Mouse (Mus musculus) adrenal gland, postnatal 4 days (tissue): ENCODE measurements around the gene Agbl1. TPM values are rescaled to one million over a fixed set of nuclear protein-coding genes. Genes with fewer than 3 reads are reported as not detected.

ENCODE experiments used
- DNase-seq, 2 experiments: peaks; one replicate each; pipeline ENCODE4 v3.0.0; 2021 to 2022; ENCODE audit warnings: low spot score in 2 of 2, mixed read lengths in 2 of 2
- total RNA-seq, 2 experiments: library from RNA; stranded (reverse); gene quantifications; 2 replicates each; pipeline ENCODE4 v1.2.3; 2021

Gene Agbl1
- total RNA-seq, 2 experiments from 2014 or later, result 0.68 TPM; not detected in 1

DNA sequence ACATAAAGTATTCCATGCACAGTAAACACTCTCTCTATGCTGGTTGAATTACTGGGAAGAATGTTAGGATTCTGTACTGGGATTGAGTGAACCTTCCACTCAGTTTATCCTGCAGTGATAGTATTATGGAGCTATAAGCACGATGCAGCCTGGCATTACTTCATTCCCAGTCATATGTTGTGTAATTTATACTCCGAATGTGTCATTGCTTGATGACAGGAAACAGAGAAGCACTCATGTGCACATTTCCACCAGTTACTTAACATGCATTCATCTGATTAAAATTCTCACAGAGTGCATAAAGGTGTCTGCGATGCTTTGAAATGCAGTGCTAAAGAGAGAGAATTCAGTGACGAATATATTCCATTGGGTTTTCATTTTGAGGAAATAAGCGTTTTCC lies 682.0 kb downstream of the Agbl1 start:
- DNase-seq, result no peak

- DNase-seq, result no peak
These were observed 689.2 kb downstream of the Agbl1 start for GRCm38 (mm10) chr7:76918871-76919270.

DNA sequence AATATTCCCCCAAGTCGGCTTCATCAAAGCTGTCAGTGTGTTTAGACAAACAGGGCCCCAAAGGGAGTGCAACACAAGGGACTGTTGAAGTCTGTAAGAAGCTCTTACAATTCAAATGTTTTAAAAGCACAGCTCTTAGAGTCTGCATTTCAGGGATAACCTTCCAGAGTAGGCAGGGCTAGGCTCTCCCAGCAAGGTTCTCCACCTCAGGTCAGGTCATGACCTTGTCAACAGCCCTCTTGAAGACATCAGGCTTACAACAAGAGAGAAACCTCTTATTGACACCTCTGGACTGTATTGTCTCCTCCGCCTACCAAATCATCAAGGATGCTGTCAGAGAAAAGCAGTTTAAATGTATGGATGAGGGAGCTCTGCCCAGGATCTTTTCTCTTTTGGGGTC lies 692.0 kb downstream of the Agbl1 start:
- DNase-seq, result no peak

- no peak for DNase-seq
These were observed 705.5 kb downstream of the Agbl1 start for GRCm38 (mm10) chr7:76935219-76935618.

DNA sequence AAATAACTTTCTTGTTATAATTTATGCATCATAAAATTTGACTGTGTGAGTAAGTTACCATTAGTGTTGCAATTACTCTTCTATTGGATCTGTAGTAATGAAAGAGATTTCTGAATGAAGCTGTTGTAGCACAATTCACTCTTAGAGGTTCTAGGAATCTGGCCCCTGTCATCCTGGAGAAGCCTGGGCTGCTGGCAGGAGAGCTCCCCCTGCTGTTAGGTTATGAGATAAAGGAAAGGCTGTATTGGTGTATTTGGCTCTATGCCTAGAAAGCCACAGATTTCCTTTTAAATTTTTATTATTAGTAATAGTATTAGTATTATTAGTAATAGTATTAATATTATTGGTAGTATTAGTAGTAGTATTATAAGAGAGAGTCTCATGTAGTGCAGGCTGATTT lies 711.8 kb downstream of the Agbl1 start:
- no peak for DNase-seq

GRCm38 (mm10) chr7:76971334-76971733 lies 741.6 kb downstream of the Agbl1 start:
- DNase-seq, result no peak

- DNase-seq, result no peak
These were observed 779.9 kb downstream of the Agbl1 start for GRCm38 (mm10) chr7:77009571-77009970.

- no peak for DNase-seq
These were observed 799.3 kb downstream of the Agbl1 start for GRCm38 (mm10) chr7:77029019-77029418.

DNA sequence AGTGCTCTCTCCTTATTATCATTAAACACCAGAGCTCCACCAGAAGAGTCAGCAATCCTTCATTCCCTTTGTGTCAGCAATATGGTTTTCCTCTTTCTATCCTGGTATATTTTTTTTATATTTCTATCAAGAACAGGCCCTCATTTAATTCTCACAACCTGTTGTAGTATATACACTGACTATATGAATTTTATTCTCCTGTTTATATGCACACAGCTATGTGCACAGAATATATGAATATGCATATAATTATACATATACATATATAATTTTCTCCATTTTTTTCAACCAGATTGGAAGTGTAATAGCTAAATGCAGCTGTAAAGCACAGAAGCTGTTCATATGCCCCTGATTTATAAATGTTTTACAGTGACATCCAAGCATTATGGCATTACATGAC lies 846.3 kb downstream of the Agbl1 start:
- DNase-seq, result no peak

DNA sequence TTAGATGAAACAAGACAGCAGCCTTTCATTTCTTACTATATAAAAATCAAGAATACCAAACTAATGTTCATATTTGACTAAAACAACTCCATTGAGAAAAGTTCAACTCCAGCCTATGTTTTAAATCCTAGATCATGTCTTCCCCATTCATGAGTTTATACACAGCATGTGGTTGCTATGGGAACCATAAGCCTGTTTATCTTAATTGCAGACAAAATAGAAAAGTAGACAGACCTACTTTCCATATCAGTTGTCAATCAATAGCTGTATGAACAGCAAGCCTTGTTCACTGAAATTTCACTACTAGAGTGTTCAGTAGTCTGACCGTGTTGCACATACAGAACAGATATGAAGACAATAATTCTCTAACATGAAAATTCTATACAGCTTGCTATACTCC lies 857.6 kb downstream of the Agbl1 start:
- DNase-seq, result no peak

DNA sequence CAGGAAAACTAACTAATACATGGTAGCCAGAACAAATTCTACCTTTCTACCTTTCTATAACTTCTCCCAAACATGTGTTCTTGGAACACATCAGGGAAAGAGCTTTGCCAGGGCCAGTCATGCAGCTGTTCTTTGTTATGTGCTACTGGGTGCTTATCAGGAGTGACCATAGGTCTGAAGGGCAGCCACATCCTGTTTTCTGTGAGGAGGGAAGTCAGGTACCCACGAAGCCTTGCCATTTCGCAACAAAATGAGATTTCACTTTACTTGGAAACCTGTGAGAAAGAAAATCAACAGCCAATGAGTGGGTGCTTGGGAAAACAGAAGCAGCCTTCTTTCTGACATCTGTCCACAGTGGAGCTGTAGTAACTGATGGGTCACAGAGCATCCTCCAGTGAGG lies 865.5 kb downstream of the Agbl1 start:
- no peak for DNase-seq

GRCm38 (mm10) chr7:77114021-77114420 lies 884.3 kb downstream of the Agbl1 start:
- DNase-seq, result no peak

- no peak for DNase-seq
These were observed 899.4 kb downstream of the Agbl1 start for GRCm38 (mm10) chr7:77129045-77129444.

DNA sequence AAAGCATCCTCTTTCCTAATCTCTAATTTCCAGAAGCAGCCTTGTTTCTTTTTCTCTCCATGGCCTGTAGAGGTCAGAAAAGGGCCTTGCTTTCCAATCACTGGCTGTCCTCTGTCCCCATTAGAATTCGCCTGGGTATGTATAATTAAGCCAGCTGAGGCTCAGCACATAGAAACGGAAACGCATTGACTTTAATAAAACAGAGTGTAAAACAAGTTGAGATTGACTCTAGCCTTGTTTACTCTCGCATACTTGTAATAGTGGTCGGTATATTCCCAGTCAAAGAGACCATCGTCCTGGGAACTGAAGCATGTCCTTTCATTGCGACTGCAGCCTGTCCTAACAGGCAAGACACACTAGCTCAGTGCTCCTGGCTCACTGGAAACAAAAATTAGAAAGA lies 902.3 kb downstream of the Agbl1 start:
- no peak for DNase-seq

DNA sequence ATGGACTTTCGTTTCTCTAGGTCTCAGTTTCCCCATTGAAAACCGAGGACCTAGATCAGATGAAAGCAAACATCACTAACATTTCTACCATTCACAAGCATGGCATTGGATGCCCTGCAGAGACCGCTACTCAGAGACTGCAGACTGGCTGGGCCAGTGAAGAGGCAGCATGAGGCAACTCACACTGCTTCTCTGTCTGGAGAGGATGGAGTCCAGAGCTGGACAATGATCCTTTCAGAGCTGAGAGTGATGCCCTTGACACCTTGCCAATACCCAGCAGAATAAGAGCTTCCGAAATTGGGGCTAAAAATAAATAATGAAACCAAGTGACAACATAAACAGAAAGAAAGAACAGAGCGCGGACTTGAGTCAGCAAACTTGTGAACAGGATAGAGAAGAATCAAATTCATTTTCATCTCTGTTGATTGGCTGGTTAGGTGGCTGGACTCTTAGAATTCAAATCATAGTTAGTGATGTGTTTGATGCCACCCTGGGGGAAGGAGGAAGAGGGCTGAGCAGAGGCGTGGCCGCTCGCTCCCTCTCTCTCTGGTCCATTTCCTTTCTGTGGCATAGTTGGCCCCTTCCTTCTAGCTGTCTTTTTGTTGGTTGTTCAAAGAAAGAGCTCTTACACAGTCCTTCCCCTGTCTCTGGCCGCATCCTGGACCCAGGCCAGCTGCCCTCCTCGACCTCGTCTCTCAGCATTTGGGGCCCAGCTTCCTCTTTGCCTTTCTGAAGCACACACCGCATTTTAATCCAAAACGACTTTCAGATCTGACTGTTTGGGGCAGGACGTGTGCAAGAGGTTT lies 903.1 kb downstream of the Agbl1 start:
- no peak for DNase-seq

- no peak for DNase-seq
These were observed 905.2 kb downstream of the Agbl1 start for GRCm38 (mm10) chr7:77134860-77135259.

- DNase-seq, result no peak
These were observed 909.0 kb downstream of the Agbl1 start for GRCm38 (mm10) chr7:77138707-77139106.

DNA sequence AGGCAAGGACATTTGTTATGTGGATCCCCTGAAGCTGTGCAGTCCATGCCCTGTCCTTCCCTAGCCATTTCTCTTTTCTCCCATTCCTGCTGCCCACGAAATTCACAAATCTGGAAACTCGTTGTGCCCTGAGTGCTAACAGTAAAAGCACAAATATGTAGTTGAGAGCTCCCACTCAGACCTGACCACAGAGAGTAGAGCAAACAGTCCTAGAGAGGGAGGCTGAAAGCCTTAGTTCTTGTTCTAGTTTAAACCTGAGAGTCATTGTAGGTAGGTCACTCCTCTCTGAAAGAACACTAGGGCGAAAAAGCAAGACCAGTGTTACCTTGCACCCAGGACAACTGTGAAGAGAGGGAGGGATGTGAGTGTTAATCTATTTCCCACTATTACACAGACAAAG lies 917.8 kb downstream of the Agbl1 start:
- no peak for DNase-seq

- no peak for DNase-seq
These were observed 919.1 kb downstream of the Agbl1 start for GRCm38 (mm10) chr7:77148820-77149219.

- DNase-seq, result no peak
These were observed 920.2 kb downstream of the Agbl1 start for GRCm38 (mm10) chr7:77149846-77150245.

DNA sequence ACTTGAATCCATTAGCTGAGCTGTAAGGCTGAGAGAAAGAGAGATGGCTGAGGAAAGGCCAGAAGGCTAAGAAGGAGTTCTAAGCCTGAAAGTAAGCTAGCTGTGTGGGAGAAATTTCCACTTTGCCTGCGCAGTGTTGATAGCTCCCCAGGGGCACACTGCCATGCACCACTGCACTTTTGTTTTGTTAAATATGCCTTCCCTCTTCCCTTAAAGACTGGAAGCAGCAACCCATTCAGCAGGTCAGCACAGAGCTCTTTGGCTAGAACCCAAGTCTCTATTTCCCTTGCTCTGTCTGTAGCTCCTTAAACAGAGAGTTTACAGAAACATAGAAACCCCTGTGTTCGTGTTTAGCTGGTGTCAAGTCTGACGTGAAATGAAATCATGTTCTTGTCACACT lies 922.7 kb downstream of the Agbl1 start:
- no peak for DNase-seq

DNA sequence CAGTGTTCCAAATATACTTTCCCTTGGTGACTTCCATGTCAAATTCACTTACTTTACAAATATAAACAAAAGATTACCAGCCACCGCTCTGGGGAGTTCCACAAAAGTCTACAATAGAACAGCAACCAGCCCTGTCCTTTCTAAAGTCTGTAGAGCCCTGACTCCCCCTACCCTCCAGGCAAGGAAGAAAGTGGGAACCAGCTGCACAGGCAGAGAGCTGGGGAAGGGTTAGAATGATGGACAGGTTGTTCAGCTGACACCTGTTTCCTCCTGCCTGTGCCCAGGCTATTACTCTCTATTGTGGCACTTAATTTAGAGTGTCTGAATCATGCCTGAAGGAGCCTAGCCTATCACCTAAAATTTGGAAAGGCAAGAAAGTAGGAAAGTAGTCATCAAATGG lies 923.2 kb downstream of the Agbl1 start:
- DNase-seq, result no peak

DNA sequence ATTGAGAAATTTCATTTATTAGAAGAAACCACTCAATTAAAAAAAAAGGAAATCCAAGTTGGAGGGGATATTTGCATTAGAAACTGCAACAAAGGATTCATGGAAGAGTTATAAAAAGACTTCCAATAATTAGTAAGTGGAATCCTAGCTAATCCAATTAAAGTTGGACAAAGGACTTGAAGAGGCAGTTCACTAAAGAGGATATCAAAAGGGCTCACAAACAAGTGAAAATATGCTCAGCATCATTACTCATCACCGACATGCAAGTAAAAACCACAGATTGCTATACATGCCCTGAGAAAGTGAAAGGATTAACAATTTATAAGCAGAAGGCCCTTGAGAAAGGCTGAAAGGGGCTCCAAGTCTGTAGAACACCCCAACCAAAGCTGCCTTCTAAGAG lies 935.2 kb downstream of the Agbl1 start:
- no peak for DNase-seq
